Mouse (Mus musculus) liver, adult 2 months (tissue): ENCODE measurements at regions not wholly inside any gene's neighbourhood (a gene's known extent, or its start where the extent isn't known, plus 50 kb on each side); places are given as distances from the start of the nearest gene placed in this dataset.

Experiments
- CTCF ChIP-seq: fragments of 200-500 bp; IDR thresholded peaks from 2 replicates; pipeline ENCODE4 v1.5.1; 2011; ENCODE audit warnings: low read depth, low read length, control low read depth
- POLR2A ChIP-seq: fragments of 200-500 bp; IDR thresholded peaks from 2 replicates; pipeline ENCODE4 v1.6.1; 2011; ENCODE audit warnings: low read length, control low read depth; ENCODE audit not compliant: insufficient read depth; ENCODE audit errors: extremely low read depth

DNA sequence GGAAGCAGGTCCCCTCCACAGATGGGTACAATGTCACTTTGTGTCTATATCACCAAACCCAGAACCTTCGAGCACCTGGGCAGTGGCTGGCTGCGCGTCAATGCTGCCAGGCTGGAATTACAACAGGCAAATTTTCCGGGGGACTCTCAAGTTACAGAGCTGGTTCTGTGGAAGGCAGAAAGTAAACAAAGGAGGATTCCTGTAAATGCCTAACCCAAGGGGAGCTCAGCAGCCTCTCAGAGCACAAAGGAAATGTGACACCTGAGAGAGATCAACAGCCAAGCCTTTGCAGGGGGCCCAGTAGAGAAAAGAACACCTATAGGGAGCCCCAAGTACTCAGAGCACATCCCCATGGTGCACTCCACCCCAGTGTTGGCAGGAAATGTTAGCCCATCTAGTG, 70.7 kb downstream of the Setd4 start:
- TF ChIP-seq CTCF (no peak), POLR2A (no peak)
